Mouse (Mus musculus): Measurements from ENCODE around the gene Tmem131. TPM values are rescaled to one million over a fixed set of nuclear protein-coding genes. Genes with fewer than 3 reads are reported as not detected.
"Not testable (repeated sequence)": the region's sequence is repeated elsewhere in the genome, so short reads cannot be mapped to it uniquely, and the experiment has no call there.

Tmem131 gene
- polyA plus RNA-seq, 1 experiment from 2014 or later, result 23.1 TPM

- ATAC-seq (ENCODE audit: low FRiP score, low TSS enrichment) (no peak), DNase-seq (no peak)
- no peak overlapping the region for H3K27ac ChIP-seq (replicated peaks; ENCODE audit: low read depth, low read length)
These were observed 39.0 kb downstream of the Tmem131 start for GRCm38 (mm10) chr1:36904489-36904888.

DNA sequence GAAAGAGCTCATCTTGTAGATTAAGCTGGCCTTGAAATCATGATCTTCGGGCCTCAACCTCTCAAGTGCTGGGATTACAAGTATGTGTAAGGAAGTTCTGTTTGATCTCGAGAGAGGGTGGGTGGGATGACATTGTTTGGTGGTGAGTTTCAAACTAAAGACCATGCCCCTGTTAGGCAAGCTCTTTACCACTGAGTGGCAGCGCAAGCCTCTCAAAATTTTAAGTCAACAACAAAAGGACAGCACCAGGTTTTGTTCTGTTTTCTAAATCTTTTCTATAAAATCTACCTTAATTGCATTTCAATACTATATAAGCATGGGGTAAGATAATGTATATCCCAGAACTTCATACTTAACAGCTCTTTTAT, 39.4 kb downstream of the Tmem131 start:
- Histone ChIP-seq H3K27ac (replicated peaks; ENCODE audit: low read depth, low read length) (no peak overlapping the region), H3K9ac (replicated peaks; ENCODE audit: low read length) (no peak overlapping the region), H3K4me3 (replicated peaks; ENCODE audit: low read depth, low read length) (no peak overlapping the region), H3K9me3 (ENCODE audit: control insufficient read depth, low read length) (no peaks in the 10 kb centered on the region), H3K36me3 (ENCODE audit: control insufficient read depth, insufficient read depth, low read length) (no peaks in the 10 kb centered on the region), H3K27me3 (ENCODE audit: control insufficient read depth, insufficient read depth, low read length) (no peaks in the 10 kb centered on the region), H3K4me1 (ENCODE audit: control insufficient read depth, insufficient read depth, low read length) (no peaks in the 10 kb centered on the region), H3K4me2 (ENCODE audit: low read length) (no peak overlapping the region)
- WGBS, result 65% methylated on average over 3 of the region's 3 CpGs
- DNase-seq, result peak; percentile 37
- ATAC-seq (ENCODE audit: low FRiP score, low TSS enrichment), result no peak

More at GRCm38 (mm10) chr1:36904489-36904888, 39.0 kb downstream of the Tmem131 start:
- Histone ChIP-seq H3K9ac (replicated peaks; ENCODE audit: low read length) (no peak overlapping the region), H3K36me3 (ENCODE audit: control insufficient read depth, insufficient read depth, low read length) (no peaks in the 10 kb centered on the region), H3K4me2 (ENCODE audit: low read length) (no peak overlapping the region), H3K27me3 (ENCODE audit: control insufficient read depth, insufficient read depth, low read length) (no peaks in the 10 kb centered on the region), H3K4me1 (ENCODE audit: control insufficient read depth, insufficient read depth, low read length) (no peaks in the 10 kb centered on the region), H3K4me3 (replicated peaks; ENCODE audit: low read depth, low read length) (no peak overlapping the region), H3K9me3 (ENCODE audit: control insufficient read depth, low read length) (no peaks in the 10 kb centered on the region)
- WGBS, result 73% methylated on average over 6 of the region's 6 CpGs

DNA sequence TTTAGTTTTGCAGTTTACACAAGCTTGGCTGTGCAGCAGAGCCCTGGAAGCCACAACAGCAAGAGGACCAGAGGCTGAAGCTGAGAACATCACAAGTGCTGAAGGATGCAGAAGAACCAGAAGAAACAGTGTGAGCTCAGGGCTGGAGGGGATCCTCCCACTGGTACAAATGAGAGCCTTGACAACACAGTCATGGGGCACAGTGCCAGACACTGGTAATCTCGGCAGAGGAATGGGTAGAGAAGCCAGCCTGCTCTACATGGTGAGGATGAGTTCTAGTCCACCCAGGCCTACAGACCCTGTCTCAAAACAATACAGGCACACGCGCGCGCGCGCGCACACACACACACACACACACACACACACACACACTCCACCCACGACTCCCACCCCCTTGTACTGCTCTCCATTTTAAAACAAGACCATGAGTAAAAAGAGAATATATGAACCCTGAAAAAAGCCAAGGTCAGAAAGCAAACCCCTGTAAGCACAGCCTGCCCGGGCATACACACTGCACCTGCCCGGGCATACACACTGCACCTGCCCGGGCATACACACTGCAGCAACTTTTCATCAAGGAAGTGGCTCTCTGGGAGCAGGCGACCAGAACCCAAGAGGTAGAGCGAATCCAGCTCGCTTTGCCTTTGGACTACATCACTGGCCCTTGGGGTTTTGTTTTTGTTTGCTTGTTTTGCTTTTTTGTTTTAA, 39.9 kb downstream of the Tmem131 start:
- DNase-seq (no peak), ATAC-seq (ENCODE audit: low FRiP score, low TSS enrichment) (no peak)
- no peak overlapping the region for H3K9ac ChIP-seq (replicated peaks; ENCODE audit: low read length)
- no peak overlapping the region for H3K4me2 ChIP-seq (ENCODE audit: low read length)
- H3K36me3 ChIP-seq (ENCODE audit: control insufficient read depth, insufficient read depth, low read length), result no peaks in the 10 kb centered on the region
- WGBS, result 94% methylated on average over 15 of the region's 15 CpGs
- H3K4me3 ChIP-seq (replicated peaks; ENCODE audit: low read depth, low read length), result no peak overlapping the region
- H3K9me3 ChIP-seq (ENCODE audit: control insufficient read depth, low read length), result no peaks in the 10 kb centered on the region
- H3K4me1 ChIP-seq (ENCODE audit: control insufficient read depth, insufficient read depth, low read length), result no peaks in the 10 kb centered on the region
- H3K27ac ChIP-seq (replicated peaks; ENCODE audit: low read depth, low read length), result no peak overlapping the region
- no peaks in the 10 kb centered on the region for H3K27me3 ChIP-seq (ENCODE audit: control insufficient read depth, insufficient read depth, low read length)

DNA sequence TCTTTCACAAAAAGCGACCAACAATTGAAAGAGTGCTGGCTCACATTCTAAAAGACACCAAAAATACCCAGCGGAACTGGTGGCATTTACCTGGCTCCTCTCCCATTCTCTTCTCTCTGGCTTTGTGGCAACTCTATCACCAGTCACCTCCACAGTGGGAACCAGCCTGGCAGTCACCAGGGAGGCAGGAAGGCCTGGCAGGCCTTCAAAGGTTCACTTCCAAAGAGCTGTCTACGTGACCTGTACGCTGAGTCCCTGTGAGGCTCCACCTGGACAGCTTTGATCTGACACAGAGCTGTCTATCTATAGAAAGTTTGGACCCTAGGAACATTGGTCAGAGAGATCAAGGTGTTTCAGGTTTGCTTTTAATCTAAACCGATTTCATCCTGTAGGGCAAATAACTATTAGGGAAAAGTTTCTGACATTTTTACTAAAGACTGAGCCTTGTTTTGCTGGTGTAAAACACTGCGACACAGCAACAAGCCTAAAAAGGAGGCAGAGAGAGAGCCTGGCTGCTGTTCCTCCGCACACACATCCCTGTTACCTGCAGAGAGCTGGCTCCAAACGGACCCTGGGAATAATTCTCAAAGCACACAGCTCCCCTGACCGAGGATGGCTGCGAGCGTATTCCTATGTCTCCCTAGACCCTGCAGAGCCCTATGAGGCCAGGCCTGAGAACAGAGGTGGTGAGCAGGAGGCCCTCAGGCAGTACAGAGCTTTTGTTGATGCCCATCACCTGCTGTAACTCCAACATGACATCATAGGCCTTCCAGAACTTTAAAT, 40.7 kb downstream of the Tmem131 start:
- DNase-seq, result no peak
- Histone ChIP-seq H3K4me2 (ENCODE audit: low read length) (no peak overlapping the region), H3K4me3 (replicated peaks; ENCODE audit: low read depth, low read length) (no peak overlapping the region), H3K27me3 (ENCODE audit: control insufficient read depth, insufficient read depth, low read length) (no peaks in the 10 kb centered on the region), H3K27ac (replicated peaks; ENCODE audit: low read depth, low read length) (no peak overlapping the region), H3K36me3 (ENCODE audit: control insufficient read depth, insufficient read depth, low read length) (no peaks in the 10 kb centered on the region), H3K4me1 (ENCODE audit: control insufficient read depth, insufficient read depth, low read length) (no peaks in the 10 kb centered on the region), H3K9me3 (ENCODE audit: control insufficient read depth, low read length) (no peaks in the 10 kb centered on the region), H3K9ac (replicated peaks; ENCODE audit: low read length) (no peak overlapping the region)
- WGBS, result 89% methylated on average over 11 of the region's 11 CpGs
- no peak for ATAC-seq (ENCODE audit: low FRiP score, low TSS enrichment)

GRCm38 (mm10) chr1:36899622-36900021, 43.8 kb downstream of the Tmem131 start:
- Histone ChIP-seq H3K36me3 (ENCODE audit: control insufficient read depth, insufficient read depth, low read length) (no peaks in the 10 kb centered on the region), H3K9me3 (ENCODE audit: control insufficient read depth, low read length) (no peaks in the 10 kb centered on the region), H3K27ac (replicated peaks; ENCODE audit: low read depth, low read length) (no peak overlapping the region), H3K27me3 (ENCODE audit: control insufficient read depth, insufficient read depth, low read length) (no peaks in the 10 kb centered on the region), H3K4me3 (replicated peaks; ENCODE audit: low read depth, low read length) (no peak overlapping the region), H3K4me1 (ENCODE audit: control insufficient read depth, insufficient read depth, low read length) (no peaks in the 10 kb centered on the region), H3K9ac (replicated peaks; ENCODE audit: low read length) (no peak overlapping the region), H3K4me2 (ENCODE audit: low read length) (no peak overlapping the region)
- ATAC-seq (ENCODE audit: low FRiP score, low TSS enrichment) (no peak), DNase-seq (no peak)
- 91% methylated on average over 2 of the region's 2 CpGs for WGBS

- no peak overlapping the region for H3K4me3 ChIP-seq (replicated peaks; ENCODE audit: low read depth, low read length)
- WGBS, result 95% methylated on average over 4 of the region's 4 CpGs
- no peak overlapping the region for H3K27ac ChIP-seq (replicated peaks; ENCODE audit: low read depth, low read length)
- no peak for ATAC-seq (ENCODE audit: low FRiP score, low TSS enrichment)
- no peaks in the 10 kb centered on the region for H3K27me3 ChIP-seq (ENCODE audit: control insufficient read depth, insufficient read depth, low read length)
- H3K36me3 ChIP-seq (ENCODE audit: control insufficient read depth, insufficient read depth, low read length), result no peaks in the 10 kb centered on the region
- no peaks in the 10 kb centered on the region for H3K4me1 ChIP-seq (ENCODE audit: control insufficient read depth, insufficient read depth, low read length)
- no peaks in the 10 kb centered on the region for H3K9me3 ChIP-seq (ENCODE audit: control insufficient read depth, low read length)
- DNase-seq, result no peak
- H3K4me2 ChIP-seq (ENCODE audit: low read length), result no peak overlapping the region
- no peak overlapping the region for H3K9ac ChIP-seq (replicated peaks; ENCODE audit: low read length)
These were observed 47.0 kb downstream of the Tmem131 start for GRCm38 (mm10) chr1:36896423-36896822.

DNA sequence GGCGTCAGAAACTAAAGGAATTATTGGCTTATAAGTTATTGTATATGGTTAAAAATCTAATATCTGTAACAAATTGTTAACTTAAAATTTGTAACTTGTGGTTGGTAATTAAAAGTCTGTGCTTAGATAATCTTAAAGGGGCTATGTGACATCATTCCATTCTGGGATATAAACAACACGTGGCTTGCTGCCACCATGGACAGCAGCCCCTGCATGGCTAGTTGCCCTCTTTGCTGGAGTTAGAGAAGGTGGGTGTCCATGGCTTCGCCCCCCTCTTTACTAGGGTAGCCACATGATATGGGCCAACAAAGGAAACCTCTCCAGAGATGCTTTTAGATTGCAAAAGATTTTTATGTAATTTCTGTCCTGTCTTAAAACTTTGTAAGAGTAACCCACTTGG, 48.0 kb downstream of the Tmem131 start:
- Histone ChIP-seq H3K9ac (replicated peaks; ENCODE audit: low read length) (no peak overlapping the region), H3K4me3 (replicated peaks; ENCODE audit: low read depth, low read length) (no peak overlapping the region), H3K36me3 (ENCODE audit: control insufficient read depth, insufficient read depth, low read length) (no peaks in the 10 kb centered on the region), H3K9me3 (ENCODE audit: control insufficient read depth, low read length) (no peaks in the 10 kb centered on the region), H3K27me3 (ENCODE audit: control insufficient read depth, insufficient read depth, low read length) (no peaks in the 10 kb centered on the region), H3K4me1 (ENCODE audit: control insufficient read depth, insufficient read depth, low read length) (no peaks in the 10 kb centered on the region), H3K4me2 (ENCODE audit: low read length) (no peak overlapping the region), H3K27ac (replicated peaks; ENCODE audit: low read depth, low read length) (no peak overlapping the region)
- WGBS, result 87% methylated on average over 3 of the region's 3 CpGs
- ATAC-seq (ENCODE audit: low FRiP score, low TSS enrichment), result no peak
- DNase-seq, result no peak

DNA sequence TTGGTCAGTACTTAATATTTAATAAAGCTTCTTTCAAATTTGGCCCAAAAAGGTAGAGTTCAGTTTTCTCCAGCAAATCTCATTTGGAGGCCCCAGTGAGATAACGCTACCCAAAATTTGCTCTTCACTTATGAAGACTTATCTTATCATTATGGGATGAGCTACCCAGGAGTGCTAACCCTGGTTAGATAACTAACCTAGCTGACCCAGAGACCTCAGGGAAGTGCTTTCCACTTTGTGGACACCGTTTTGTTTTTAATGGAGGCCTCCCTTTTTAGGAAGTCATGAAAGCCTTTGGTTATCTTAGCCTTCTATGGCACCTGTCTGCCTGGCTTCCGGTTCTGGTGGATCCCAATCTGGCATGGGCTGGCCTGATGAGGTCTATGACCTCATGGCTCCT, 49.3 kb downstream of the Tmem131 start:
- Histone ChIP-seq H3K9me3 (ENCODE audit: control insufficient read depth, low read length) (no peaks in the 10 kb centered on the region), H3K27me3 (ENCODE audit: control insufficient read depth, insufficient read depth, low read length) (no peaks in the 10 kb centered on the region), H3K4me3 (replicated peaks; ENCODE audit: low read depth, low read length) (no peak overlapping the region), H3K27ac (replicated peaks; ENCODE audit: low read depth, low read length) (no peak overlapping the region), H3K4me2 (ENCODE audit: low read length) (no peak overlapping the region), H3K36me3 (ENCODE audit: control insufficient read depth, insufficient read depth, low read length) (no peaks in the 10 kb centered on the region), H3K9ac (replicated peaks; ENCODE audit: low read length) (no peak overlapping the region), H3K4me1 (ENCODE audit: control insufficient read depth, insufficient read depth, low read length) (no peaks in the 10 kb centered on the region)
- 98% methylated on average over 3 of the region's 3 CpGs for WGBS
- DNase-seq (no peak), ATAC-seq (ENCODE audit: low FRiP score, low TSS enrichment) (no peak)

GRCm38 (mm10) chr1:36893720-36894119, 49.7 kb downstream of the Tmem131 start:
- DNase-seq; H3K4me1 ChIP-seq (ENCODE audit: control insufficient read depth, insufficient read depth, low read length); H3K9ac ChIP-seq (replicated peaks; ENCODE audit: low read length); H3K27ac ChIP-seq (replicated peaks; ENCODE audit: low read depth, low read length); H3K27me3 ChIP-seq (ENCODE audit: control insufficient read depth, insufficient read depth, low read length); ATAC-seq (ENCODE audit: low FRiP score, low TSS enrichment); H3K4me2 ChIP-seq (ENCODE audit: low read length); H3K36me3 ChIP-seq (ENCODE audit: control insufficient read depth, insufficient read depth, low read length); H3K4me3 ChIP-seq (replicated peaks; ENCODE audit: low read depth, low read length); H3K9me3 ChIP-seq (ENCODE audit: control insufficient read depth, low read length): not testable (repeated sequence)
- WGBS, result 95% methylated on average over 5 of the region's 5 CpGs
